Mouse (Mus musculus) hindbrain, embryonic 16.5 days (tissue): ENCODE results near the gene Mup5. TPM values are rescaled to one million over a fixed set of nuclear protein-coding genes. Genes with fewer than 3 reads are reported as not detected.
"Not testable (repeated sequence)": the region's sequence is repeated elsewhere in the genome, so short reads cannot be mapped to it uniquely, and the experiment has no call there.

Source experiments
- ATAC-seq: fragments of 200-750 bp; cut with Nextera tagmentation; 2 replicates; pipeline ENCODE4 v1.8.0; 2017; ENCODE audit warnings: moderate TSS enrichment, moderate library complexity
- H3K27ac ChIP-seq: fragments of 300-500 bp; sonication (generic); 2 replicates; pipeline ENCODE4 v1.5.1; 2014; ENCODE audit warnings: low read depth, mild to moderate bottlenecking, control low read depth, low read length, moderate library complexity
- H3K27me3 ChIP-seq: fragments of 300-500 bp; sonication (generic); replicated peaks from 2 replicates; pipeline ENCODE4 v1.6.1; 2014; ENCODE audit warnings: low read length; ENCODE audit not compliant: control insufficient read depth, insufficient read depth
- H3K36me3 ChIP-seq: fragments of 300-500 bp; sonication (generic); 2 replicates; pipeline ENCODE4 v1.6.1; 2014; ENCODE audit warnings: mild to moderate bottlenecking, low read length, moderate library complexity, mixed read lengths; ENCODE audit not compliant: control insufficient read depth, insufficient read depth
- H3K4me1 ChIP-seq: fragments of 300-500 bp; sonication (generic); 2 replicates; pipeline ENCODE4 v1.6.1; 2014; ENCODE audit warnings: low read depth, low read length; ENCODE audit not compliant: control insufficient read depth, insufficient read depth
- H3K4me2 ChIP-seq: fragments of 300-500 bp; sonication (generic); 2 replicates; pipeline ENCODE4 v1.6.1; 2014; ENCODE audit warnings: mild to moderate bottlenecking, low read length, control low read depth, moderate library complexity
- H3K4me3 ChIP-seq: fragments of 300-500 bp; sonication (generic); 2 replicates; pipeline ENCODE4 v1.5.1; 2014; ENCODE audit warnings: mild to moderate bottlenecking, low read length, control low read depth, moderate library complexity
- H3K9ac ChIP-seq: fragments of 300-500 bp; sonication (generic); 2 replicates; pipeline ENCODE4 v1.6.1; 2014; ENCODE audit warnings: low read depth, mild to moderate bottlenecking, control low read depth, low read length, moderate library complexity
- H3K9me3 ChIP-seq: fragments of 300-500 bp; sonication (generic); 2 replicates; pipeline ENCODE4 v1.6.1; 2014; ENCODE audit warnings: mild to moderate bottlenecking, low read length, moderate library complexity; ENCODE audit not compliant: control insufficient read depth
- WGBS: fragments of 180-500 bp; shearing (Covaris S2); extraction: QIAGEN DNeasy Blood & Tissue Kit; methylation state at CpG from one replicate; pipeline ENCODE4 v1.1.7; 2014; 5-methylcytosine and 5-hydroxymethylcytosine counted together
- polyA plus RNA-seq: library from polyadenylated mRNA; unstranded; fragments of >200 nt; fragmentation: Nextera tagmentation; extraction: Ambion mirVana; gene quantifications from 2 replicates; pipeline ENCODE4 v1.2.1, GENCODE M21; 2015

Gene Mup5
- polyA plus RNA-seq, 1 experiment from 2014 or later = not detected

- Histone ChIP-seq H3K4me3 (no peak overlapping the region), H3K27me3 (no peaks in the 10 kb centered on the region), H3K4me2 (no peak overlapping the region), H3K9me3 (no peaks in the 10 kb centered on the region), H3K9ac (no peak overlapping the region), H3K36me3 (no peaks in the 10 kb centered on the region), H3K27ac (no peak overlapping the region), H3K4me1 (no peaks in the 10 kb centered on the region)
- no peak for ATAC-seq
These were observed 21.6 kb downstream of the Mup5 start for GRCm38 (mm10) chr4:61813435-61813834.

DNA sequence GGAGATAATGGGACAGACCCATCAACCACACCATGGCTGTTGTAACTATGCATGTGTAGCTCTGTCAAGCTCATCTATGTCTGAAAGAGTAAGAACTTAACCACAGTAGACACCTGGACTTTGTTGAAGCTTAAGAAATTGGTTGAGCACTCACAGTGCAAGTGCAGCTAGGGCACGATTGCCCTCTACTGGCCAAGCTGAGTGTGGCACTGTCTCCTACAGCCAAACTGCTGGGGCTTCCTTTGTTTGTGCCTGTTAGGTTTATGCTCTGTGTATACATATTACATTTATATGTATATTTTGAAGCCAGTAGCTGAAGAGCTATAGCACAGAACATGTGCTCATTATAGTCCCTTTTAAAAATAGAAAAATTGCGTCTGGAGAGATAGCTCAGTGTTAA is 23.8 kb downstream of the Mup5 start:
- H3K27me3 ChIP-seq, H3K36me3 ChIP-seq, ATAC-seq, H3K9me3 ChIP-seq, H3K27ac ChIP-seq, H3K4me1 ChIP-seq, H3K4me3 ChIP-seq, H3K9ac ChIP-seq, H3K4me2 ChIP-seq: not testable (repeated sequence)
- 24% methylated on average over 2 of the region's 2 CpGs for WGBS

DNA sequence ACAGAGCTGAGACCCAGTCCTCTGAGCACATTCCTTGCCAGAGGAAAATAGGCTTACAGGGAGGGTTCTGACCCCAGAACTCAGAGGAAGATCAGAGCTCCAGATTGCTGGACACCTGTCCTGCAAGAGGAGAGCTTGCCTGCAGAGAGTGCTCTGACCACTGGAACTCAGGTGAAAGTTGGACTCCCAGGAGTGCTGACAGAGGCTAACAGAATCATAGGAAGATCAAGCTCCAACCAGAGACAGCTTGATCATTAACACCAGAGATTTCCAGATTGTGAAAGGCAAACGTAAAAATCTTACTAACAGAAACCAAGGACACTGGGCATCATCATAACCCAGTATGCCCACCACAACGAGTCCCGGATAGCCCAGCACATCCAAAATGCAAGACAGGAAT is 26.1 kb downstream of the Mup5 start:
- not testable (repeated sequence) for H3K4me1 ChIP-seq, H3K4me2 ChIP-seq, H3K4me3 ChIP-seq, H3K9me3 ChIP-seq, ATAC-seq, H3K36me3 ChIP-seq, H3K9ac ChIP-seq, H3K27me3 ChIP-seq, H3K27ac ChIP-seq
- 87% methylated on average over 3 of the region's 3 CpGs for WGBS

DNA sequence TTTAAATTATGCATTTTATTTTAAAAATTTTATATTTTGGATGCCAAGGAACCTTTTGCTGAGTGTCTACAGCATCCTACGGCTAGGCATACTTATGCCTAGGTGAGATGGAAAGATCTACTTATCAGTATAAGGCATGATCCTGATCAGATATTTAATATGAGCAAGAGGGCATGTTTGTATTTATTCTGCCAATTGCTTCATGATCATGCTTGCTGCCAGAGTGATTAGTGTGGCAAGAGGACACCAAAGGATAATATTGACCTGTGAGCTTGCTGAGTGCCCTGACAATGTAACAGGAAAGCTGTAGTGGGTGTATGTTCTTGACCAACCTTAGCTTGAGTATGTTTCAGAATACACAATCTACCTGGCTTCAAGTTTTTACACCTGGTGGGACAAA is 45.3 kb downstream of the Mup5 start:
- not testable (repeated sequence) for ATAC-seq, H3K27me3 ChIP-seq, H3K9me3 ChIP-seq, H3K9ac ChIP-seq, H3K27ac ChIP-seq, H3K36me3 ChIP-seq, H3K4me3 ChIP-seq, H3K4me2 ChIP-seq, H3K4me1 ChIP-seq
- 95% methylated on average over 1 of the region's 1 CpGs for WGBS

- not testable (repeated sequence) for H3K27ac ChIP-seq, H3K4me2 ChIP-seq, H3K4me1 ChIP-seq, H3K27me3 ChIP-seq, H3K4me3 ChIP-seq, ATAC-seq, H3K9ac ChIP-seq, H3K36me3 ChIP-seq, H3K9me3 ChIP-seq
- WGBS = 90% methylated on average over 1 of the region's 1 CpGs
These were observed 50.8 kb downstream of the Mup5 start for GRCm38 (mm10) chr4:61784231-61784630.

DNA sequence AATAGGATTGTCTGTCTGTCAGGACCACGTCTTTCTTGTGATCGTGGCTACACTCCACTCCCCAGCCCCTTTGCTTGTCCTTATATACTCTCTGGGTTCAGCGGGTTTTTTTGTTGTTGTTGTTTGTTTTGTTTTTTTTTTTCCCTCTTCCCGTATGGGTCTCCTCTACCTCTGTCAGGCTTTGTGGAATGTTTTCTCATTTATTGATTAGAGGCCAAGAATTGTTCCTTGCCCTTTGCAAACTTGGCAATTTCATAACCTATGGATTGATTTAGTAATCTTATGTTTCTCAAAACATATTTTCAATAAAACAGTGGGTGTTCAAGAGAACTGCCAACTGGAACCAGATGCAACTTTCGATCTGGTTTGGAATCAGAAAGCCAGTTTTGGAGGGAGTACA is 52.9 kb downstream of the Mup5 start, which contains the start of gene Mup19:
TSS of gene Mup19 (minus strand) at position 101 of the 400 bp plus-strand sequence.
- not testable (repeated sequence) for H3K27ac ChIP-seq, H3K4me2 ChIP-seq, H3K27me3 ChIP-seq, H3K36me3 ChIP-seq, ATAC-seq, H3K4me3 ChIP-seq, H3K4me1 ChIP-seq, H3K9ac ChIP-seq, H3K9me3 ChIP-seq
- 92% methylated on average over 1 of the region's 5 CpGs for WGBS

Other genes starting within 250 kb of the Mup5 start
- gene Mup17, start 239.4 kb downstream of the Mup5 start, polyA plus RNA-seq = not detected in 2 replicates
- gene Mup18, start 161.1 kb downstream of the Mup5 start, polyA plus RNA-seq = not detected in 2 replicates
- gene Mup19, start 53.0 kb downstream of the Mup5 start, polyA plus RNA-seq = not detected in 2 replicates
- gene Mup20, start 218.9 kb upstream of the Mup5 start, polyA plus RNA-seq = not detected in 2 replicates